Mouse (Mus musculus) liver, embryonic 16.5 days (tissue): ENCODE data around the gene Defa25. TPM values are rescaled to one million over a fixed set of nuclear protein-coding genes. Genes with fewer than 3 reads are reported as not detected.
"Not testable (repeated sequence)": the region's sequence is repeated elsewhere in the genome, so short reads cannot be mapped to it uniquely, and the experiment has no call there.

Experiments used
- ATAC-seq: fragments of 200-750 bp; cut with Nextera tagmentation; 2 replicates; pipeline ENCODE4 v1.8.0; 2017; ENCODE audit warnings: low read depth, mild to moderate bottlenecking, moderate number of reproducible peaks, moderate library complexity
- H3K27ac ChIP-seq: fragments of 300-500 bp; sonication (generic); 2 replicates; pipeline ENCODE4 v1.5.1; 2014; ENCODE audit warnings: mild to moderate bottlenecking, low read length
- H3K27me3 ChIP-seq: fragments of 300-500 bp; sonication (generic); 2 replicates; pipeline ENCODE4 v1.6.1; 2014; ENCODE audit warnings: low read depth, low read length, mixed read lengths; ENCODE audit not compliant: control insufficient read depth, insufficient read depth
- H3K36me3 ChIP-seq: fragments of 300-500 bp; sonication (generic); 2 replicates; pipeline ENCODE4 v1.6.1; 2014; ENCODE audit warnings: mild to moderate bottlenecking; ENCODE audit not compliant: control insufficient read depth, insufficient read depth
- H3K4me1 ChIP-seq: fragments of 300-500 bp; sonication (generic); 2 replicates; pipeline ENCODE4 v1.6.1; 2014; ENCODE audit warnings: low read depth, low read length, mixed read lengths; ENCODE audit not compliant: control insufficient read depth
- H3K4me2 ChIP-seq: fragments of 300-500 bp; sonication (generic); 2 replicates; pipeline ENCODE4 v1.6.1; 2014; ENCODE audit warnings: low read depth, low read length, mixed read lengths
- H3K4me3 ChIP-seq: fragments of 300-500 bp; sonication (generic); 2 replicates; pipeline ENCODE4 v1.5.1; 2014; ENCODE audit warnings: low read depth, mild to moderate bottlenecking, low read length
- H3K9ac ChIP-seq: fragments of 300-500 bp; sonication (generic); 2 replicates; pipeline ENCODE4 v1.6.1; 2014; ENCODE audit warnings: low read depth, low read length
- H3K9me3 ChIP-seq: fragments of 300-500 bp; sonication (generic); replicated peaks from 2 replicates; pipeline ENCODE4 v1.6.1; 2016; ENCODE audit warnings: low read length; ENCODE audit not compliant: control insufficient read depth
- WGBS: fragments of 180-500 bp; shearing (Covaris S2); extraction: QIAGEN DNeasy Blood & Tissue Kit; methylation state at CpG from one replicate; pipeline ENCODE4 v1.1.7; 2014; ENCODE audit not compliant: insufficient replicate concordance; 5-methylcytosine and 5-hydroxymethylcytosine counted together
- polyA plus RNA-seq: library from polyadenylated mRNA; unstranded; fragments of >200 nt; fragmentation: Nextera tagmentation; extraction: Ambion mirVana; gene quantifications from 2 replicates; pipeline ENCODE4 v1.2.1, GENCODE M21; 2015

Defa25 gene
- polyA plus RNA-seq: not detected in 2 replicates

DNA sequence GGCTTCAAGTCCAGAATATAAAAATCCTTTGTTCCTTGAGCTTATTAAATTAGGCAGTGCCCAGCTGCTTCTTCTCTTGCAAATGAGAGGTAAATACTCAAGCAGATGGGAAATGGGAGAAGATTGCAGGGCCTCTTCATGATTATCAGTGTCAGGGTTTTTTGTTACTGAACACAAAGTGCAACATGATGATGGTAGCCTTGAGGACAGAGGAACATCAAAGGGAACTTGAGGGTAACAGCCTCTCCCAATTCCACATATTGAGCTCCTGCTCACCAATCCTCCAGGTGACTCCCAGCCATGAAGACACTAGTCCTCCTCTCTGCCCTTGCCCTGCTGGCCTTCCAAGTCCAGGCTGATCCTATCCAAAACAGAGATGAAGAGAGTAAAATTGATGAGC lies at the start of gene Defa25:
Defa25 (plus strand) TSS at position 301 of the 400 bp plus-strand sequence.
- H3K9ac ChIP-seq, H3K4me2 ChIP-seq, ATAC-seq, H3K36me3 ChIP-seq, H3K4me1 ChIP-seq, H3K4me3 ChIP-seq, H3K9me3 ChIP-seq, H3K27me3 ChIP-seq, H3K27ac ChIP-seq: not testable (repeated sequence)

DNA sequence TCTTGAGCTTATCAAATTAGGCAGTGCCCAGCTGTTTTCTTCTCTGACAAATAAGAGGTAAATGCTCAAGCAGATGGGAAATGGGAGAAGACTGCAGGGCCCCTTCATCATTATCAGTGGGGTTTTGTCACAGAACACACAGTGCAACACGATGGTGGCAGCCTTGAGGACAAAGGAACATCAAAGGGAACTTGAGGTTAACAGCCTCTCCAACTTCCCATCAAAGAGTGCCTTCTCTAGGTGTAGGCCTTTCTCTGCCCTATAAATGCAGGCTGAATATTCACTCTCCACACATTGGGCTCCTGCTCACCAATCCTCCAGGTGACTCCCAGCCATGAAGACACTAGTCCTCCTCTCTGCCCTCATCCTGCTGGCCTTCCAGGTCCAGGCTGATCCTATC lies 29.5 kb upstream of the Defa25 start, which contains the start of gene Defa23:
Defa23 (plus strand) TSS at position 301 of the 400 bp plus-strand sequence.
- not testable (repeated sequence) for H3K4me2 ChIP-seq, H3K4me1 ChIP-seq, H3K9me3 ChIP-seq, H3K4me3 ChIP-seq, H3K27ac ChIP-seq, H3K36me3 ChIP-seq, H3K9ac ChIP-seq, ATAC-seq, H3K27me3 ChIP-seq
- WGBS: no CpG with 5 or more reads among the region's 1 CpGs

DNA sequence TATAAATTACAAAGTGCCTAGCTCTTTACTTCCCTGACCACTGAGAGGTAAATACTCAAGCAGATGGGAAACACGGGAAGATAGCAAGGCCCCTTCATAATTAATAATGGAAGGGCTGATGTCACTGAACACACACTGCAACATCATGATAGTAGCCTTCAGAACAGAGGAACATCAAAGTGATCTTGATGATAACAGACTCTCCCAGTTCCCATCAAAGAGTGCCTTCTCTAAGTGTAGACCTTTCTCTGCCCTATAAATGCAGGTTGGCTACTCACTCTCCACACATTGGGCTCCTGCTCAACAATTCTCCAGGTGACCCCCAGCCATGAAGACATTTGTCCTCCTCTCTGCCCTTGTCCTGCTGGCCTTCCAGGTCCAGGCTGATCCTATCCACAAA lies 19.5 kb upstream of the Defa25 start, which contains the start of gene Defa35:
Defa35 (plus strand) TSS at position 301 of the 400 bp plus-strand sequence.
- H3K9ac ChIP-seq, H3K27me3 ChIP-seq, H3K4me2 ChIP-seq, H3K27ac ChIP-seq, H3K4me3 ChIP-seq, H3K36me3 ChIP-seq, ATAC-seq, H3K4me1 ChIP-seq, H3K9me3 ChIP-seq: not testable (repeated sequence)
- WGBS: 56% methylated on average over 1 of the region's 1 CpGs

DNA sequence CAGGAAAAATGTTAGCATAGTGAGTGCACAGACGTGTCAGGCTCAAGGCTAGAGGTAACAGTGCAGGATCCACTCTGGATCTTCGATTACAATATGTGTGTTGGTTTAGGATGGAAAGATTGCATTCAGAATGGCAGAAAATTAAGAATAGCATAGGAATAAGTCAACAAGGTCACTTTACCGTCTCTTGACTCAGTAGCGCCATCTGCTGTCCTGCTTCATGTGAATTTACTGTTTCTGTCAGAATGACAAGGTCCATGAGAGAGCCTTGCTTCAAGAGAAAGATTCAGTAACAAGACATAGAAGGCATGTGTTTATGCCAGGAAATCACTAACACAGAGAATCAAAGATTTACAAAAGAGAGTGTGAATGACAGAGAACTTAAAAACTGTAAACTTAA lies 8.9 kb downstream of the Defa25 start:
- 30% methylated on average over 4 of the region's 4 CpGs for WGBS
- Histone ChIP-seq H3K4me2 (no peak overlapping the region), H3K27me3 (no peaks in the 10 kb centered on the region), H3K36me3 (no peaks in the 10 kb centered on the region), H3K9ac (no peak overlapping the region), H3K4me3 (no peak overlapping the region), H3K27ac (no peak overlapping the region), H3K9me3 (no peaks in the 10 kb centered on the region), H3K4me1 (no peaks in the 10 kb centered on the region)
- ATAC-seq: no peak

DNA sequence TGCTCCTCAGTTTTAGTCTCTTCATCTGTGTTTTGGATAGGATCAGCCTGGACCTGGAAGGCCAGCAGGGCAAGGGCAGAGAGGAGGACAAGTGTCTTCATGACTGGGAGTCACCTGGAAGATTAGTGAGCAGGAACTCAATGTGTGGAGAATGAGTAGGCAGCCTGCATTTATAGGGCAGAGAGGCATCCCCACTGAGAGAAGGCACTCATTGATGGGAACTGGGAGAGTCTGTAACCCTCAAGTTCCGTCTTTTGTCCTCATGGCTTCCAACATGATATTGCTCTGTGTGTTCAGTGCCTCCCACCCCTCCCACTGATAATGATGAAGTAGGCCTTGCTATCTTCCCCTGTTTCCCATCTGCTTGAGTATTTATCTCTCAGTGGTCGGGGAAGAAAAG lies 11.7 kb downstream of the Defa25 start, which contains the start of gene Gm14851:
Gm14851 (minus strand) TSS at position 101 of the 400 bp plus-strand sequence.
- not testable (repeated sequence) for H3K9ac ChIP-seq, ATAC-seq, H3K36me3 ChIP-seq, H3K4me1 ChIP-seq, H3K4me3 ChIP-seq, H3K4me2 ChIP-seq, H3K27ac ChIP-seq, H3K27me3 ChIP-seq, H3K9me3 ChIP-seq
- WGBS: no CpG with 5 or more reads among the region's 2 CpGs

DNA sequence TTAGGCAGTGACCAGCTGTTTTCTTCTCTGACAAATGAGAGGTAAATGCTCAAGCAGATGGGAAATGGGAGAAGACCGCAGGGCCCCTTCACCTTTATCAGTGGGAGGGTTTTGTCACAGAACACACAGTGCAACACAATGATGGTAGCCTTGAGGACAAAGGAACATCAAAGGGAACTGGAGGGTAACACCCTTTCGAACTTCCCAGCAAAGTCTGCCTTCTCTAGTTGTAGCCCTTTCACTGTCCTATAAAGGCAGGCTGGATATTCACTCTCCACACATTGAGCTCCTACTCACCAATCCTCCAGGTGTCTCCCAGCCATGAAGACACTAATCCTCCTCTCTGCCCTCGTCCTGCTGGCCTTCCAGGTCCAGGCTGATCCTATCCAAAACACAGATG lies 50.1 kb downstream of the Defa25 start, which contains the start of gene Defa30:
Defa30 (plus strand) TSS at position 301 of the 400 bp plus-strand sequence.
- not testable (repeated sequence) for H3K4me2 ChIP-seq, H3K27ac ChIP-seq, H3K36me3 ChIP-seq, H3K9ac ChIP-seq, ATAC-seq, H3K4me1 ChIP-seq, H3K9me3 ChIP-seq, H3K4me3 ChIP-seq, H3K27me3 ChIP-seq
- WGBS: 35% methylated on average over 3 of the region's 3 CpGs

Other genes starting within 250 kb of the Defa25 start
- gene Defb33, start 191.8 kb upstream of the Defa25 start, polyA plus RNA-seq: not detected in 2 replicates
- gene Gm15056, start 181.8 kb upstream of the Defa25 start, polyA plus RNA-seq: not detected in 2 replicates
- not detected in 2 replicates for gene Gm6040, start 162.4 kb upstream of the Defa25 start, polyA plus RNA-seq
- gene AY761185, start 139.7 kb upstream of the Defa25 start, polyA plus RNA-seq: not detected in 2 replicates
- gene Defa21, start 58.9 kb upstream of the Defa25 start, polyA plus RNA-seq: not detected in 2 replicates
- gene Defa23, start 29.4 kb upstream of the Defa25 start, polyA plus RNA-seq: not detected in 2 replicates
- gene Defa35, start 19.4 kb upstream of the Defa25 start, polyA plus RNA-seq: not detected in 2 replicates
- gene Gm14851, start 11.6 kb downstream of the Defa25 start, polyA plus RNA-seq: not detected in 2 replicates
- not detected in 2 replicates for gene Defa30, start 50.2 kb downstream of the Defa25 start, polyA plus RNA-seq
- gene Defa22, start 77.8 kb downstream of the Defa25 start, polyA plus RNA-seq: not detected in 2 replicates
- gene Defa31, start 107.2 kb downstream of the Defa25 start, polyA plus RNA-seq: not detected in 2 replicates
- not detected in 2 replicates for gene Gm15293, start 117.1 kb downstream of the Defa25 start, polyA plus RNA-seq
- gene Gm15292, start 165.3 kb downstream of the Defa25 start, polyA plus RNA-seq: not detected in 2 replicates
- not detected in 2 replicates for gene Defa27, start 231.1 kb downstream of the Defa25 start, polyA plus RNA-seq
- gene Defa29, start 242.6 kb downstream of the Defa25 start, polyA plus RNA-seq: not detected in 2 replicates